Mouse (Mus musculus) forebrain, embryonic 10.5 days (tissue): ENCODE results near the gene H2-M5. TPM values are rescaled to one million over a fixed set of nuclear protein-coding genes. Genes with fewer than 3 reads are reported as not detected.
A peak's percentile ranks its signal among the peaks of the same experiment; 100 is the strongest.

Experiments
- DNase-seq: peaks from one replicate; pipeline ENCODE4 v3.0.0-alpha.2; 2017; ENCODE audit warnings: low spot score; ENCODE audit errors: extremely low spot score
- H3K27ac ChIP-seq: fragments of 300-500 bp; sonication (generic); 2 replicates; pipeline ENCODE4 v1.5.1; 2016; ENCODE audit warnings: mild to moderate bottlenecking
- H3K27me3 ChIP-seq: fragments of 300-500 bp; sonication (generic); 2 replicates; pipeline ENCODE4 v1.6.1; 2016; ENCODE audit warnings: mild to moderate bottlenecking; ENCODE audit not compliant: poor library complexity, severe bottlenecking
- H3K36me3 ChIP-seq: fragments of 300-500 bp; sonication (generic); replicated peaks from 2 replicates; pipeline ENCODE4 v1.6.1; 2016; ENCODE audit warnings: mild to moderate bottlenecking, moderate library complexity
- H3K4me1 ChIP-seq: fragments of 300-500 bp; sonication (generic); 2 replicates; pipeline ENCODE4 v1.6.1; 2016
- H3K4me3 ChIP-seq: fragments of 300-500 bp; sonication (generic); 2 replicates; pipeline ENCODE4 v1.5.1; 2016; ENCODE audit warnings: mild to moderate bottlenecking, moderate library complexity
- H3K9me3 ChIP-seq: fragments of 300-500 bp; sonication (generic); 2 replicates; pipeline ENCODE4 v1.6.1; 2016; ENCODE audit warnings: mild to moderate bottlenecking, moderate library complexity
- WGBS: fragments of 180-500 bp; shearing (Covaris S2); methylation state at CpG from one replicate; pipeline ENCODE4 v1.1.7; 2016; 5-methylcytosine and 5-hydroxymethylcytosine counted together
- polyA plus RNA-seq: library from polyadenylated mRNA; unstranded; fragments of >200 nt; fragmentation: Nextera tagmentation; extraction: Ambion mirVana; gene quantifications from 2 replicates; pipeline ENCODE4 v1.2.1, GENCODE M21; 2016

The H2-M5 gene
- polyA plus RNA-seq, 1 experiment from 2014 or later: 0.94 TPM

DNA sequence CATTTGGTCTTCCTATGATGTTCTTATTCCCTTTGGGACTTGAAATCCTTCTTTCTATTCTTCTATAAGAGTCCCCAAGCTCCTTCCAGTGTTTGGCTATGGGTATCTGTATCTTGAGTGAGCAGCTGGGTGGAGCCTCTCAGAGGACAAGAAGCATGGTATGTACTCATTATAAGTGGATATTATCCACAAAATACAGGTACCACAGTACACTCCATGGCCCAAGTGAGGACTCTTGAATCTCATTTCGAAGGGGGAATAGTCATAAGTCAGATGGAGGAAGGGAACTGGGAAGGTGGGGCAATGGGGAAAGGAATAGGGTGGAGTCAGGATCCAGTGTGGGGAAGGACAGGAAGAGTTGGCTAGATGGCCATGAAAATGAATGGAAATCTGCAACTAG is 36.3 kb downstream of the H2-M5 start:
- H3K9me3 ChIP-seq: no peaks in the 10 kb centered on the region
- no peak overlapping the region for H3K27ac ChIP-seq
- H3K4me3 ChIP-seq: no peak overlapping the region
- H3K4me1 ChIP-seq: peaks cover 24% of the 10 kb centered on the region
- H3K36me3 ChIP-seq: peaks cover 52% of the 10 kb centered on the region
- peaks cover 12% of the 10 kb centered on the region for H3K27me3 ChIP-seq
- WGBS: 85% methylated on average over 1 of the region's 1 CpGs
- no peak for DNase-seq

DNA sequence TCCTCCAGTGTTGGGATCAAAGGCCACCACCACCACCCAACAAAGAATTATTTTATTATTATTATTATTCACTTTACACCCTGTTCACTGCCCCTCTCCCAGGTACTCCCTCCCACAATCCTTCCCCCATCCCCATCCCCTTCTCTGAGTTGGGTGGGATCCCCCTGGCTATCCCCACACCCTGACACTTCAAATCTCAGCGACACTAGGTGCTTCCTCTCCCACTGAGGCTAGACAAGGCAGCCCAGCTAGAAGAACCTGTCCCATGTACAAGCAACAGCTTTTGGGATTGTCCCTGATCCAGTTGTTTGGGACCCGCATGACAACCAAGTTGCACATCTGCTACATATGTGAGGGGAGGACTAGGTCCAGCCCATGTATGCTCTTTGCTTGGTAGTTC is 36.7 kb downstream of the H2-M5 start:
- Histone ChIP-seq H3K27ac (no peak overlapping the region), H3K27me3 (peaks cover 17% of the 10 kb centered on the region), H3K9me3 (no peaks in the 10 kb centered on the region), H3K36me3 (peaks cover 52% of the 10 kb centered on the region), H3K4me3 (no peak overlapping the region), H3K4me1 (peaks cover 24% of the 10 kb centered on the region)
- DNase-seq: no peak
- 88% methylated on average over 2 of the region's 2 CpGs for WGBS

DNA sequence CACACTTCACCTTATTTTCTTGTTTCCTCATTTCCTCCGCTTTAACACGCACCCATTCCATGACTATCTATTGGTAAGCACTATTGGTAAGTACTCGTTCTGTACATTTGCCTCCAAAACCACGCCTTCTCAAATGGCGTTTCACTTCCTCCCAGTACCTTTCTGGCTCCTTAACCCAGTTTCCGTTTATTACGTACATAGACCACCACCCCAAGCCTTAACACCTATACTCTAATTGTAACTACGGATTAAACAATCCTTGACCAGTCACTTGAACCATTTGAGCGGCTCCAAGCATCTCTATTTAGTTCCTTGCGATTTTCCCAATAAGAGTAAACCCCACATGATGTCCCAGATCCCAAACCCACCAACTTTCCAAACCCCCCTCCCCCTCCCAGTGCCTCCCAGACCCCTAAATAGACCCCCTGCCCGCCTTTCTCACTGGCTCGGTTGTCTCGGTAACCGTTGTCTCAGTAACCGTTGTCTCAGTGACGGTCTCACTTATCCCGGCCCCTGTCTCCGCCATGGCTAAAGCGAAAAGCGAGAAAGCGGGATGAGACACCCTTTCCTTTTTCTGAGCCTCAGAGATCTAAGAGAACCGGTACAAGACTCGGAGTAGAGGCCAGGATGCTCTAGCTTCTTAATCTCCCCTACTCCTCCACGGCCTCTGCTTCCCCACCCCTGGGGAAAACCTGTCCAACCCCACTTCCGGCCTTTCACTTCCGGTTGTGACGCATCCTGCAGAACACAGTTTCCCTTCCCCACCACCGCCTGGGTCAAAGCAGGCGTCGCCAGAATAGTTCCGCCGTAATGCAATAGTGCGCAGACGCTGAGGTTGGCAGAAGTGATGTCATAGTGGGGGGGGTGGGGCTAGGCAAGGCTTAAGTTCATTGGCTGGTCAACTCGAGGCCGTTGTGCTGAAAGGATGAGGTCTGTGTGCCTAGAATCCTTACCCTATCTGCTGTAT is 38.1 kb downstream of the H2-M5 start, which contains the start of gene Ppp1r11:
Ppp1r11 (minus strand) TSS at position 761 of the 967 bp plus-strand sequence.
- Histone ChIP-seq H3K4me3 (peak within 1 kb of the TSS; percentile 75), H3K36me3 (peaks cover 47% of the 10 kb centered on the region), H3K9me3 (no peaks in the 10 kb centered on the region), H3K27ac (peak within 1 kb of the TSS; percentile 90), H3K4me1 (peaks cover 31% of the 10 kb centered on the region), H3K27me3 (peaks cover 30% of the 10 kb centered on the region)
- peak; percentile 98 for DNase-seq
- 2% methylated on average over 36 of the region's 36 CpGs for WGBS

DNA sequence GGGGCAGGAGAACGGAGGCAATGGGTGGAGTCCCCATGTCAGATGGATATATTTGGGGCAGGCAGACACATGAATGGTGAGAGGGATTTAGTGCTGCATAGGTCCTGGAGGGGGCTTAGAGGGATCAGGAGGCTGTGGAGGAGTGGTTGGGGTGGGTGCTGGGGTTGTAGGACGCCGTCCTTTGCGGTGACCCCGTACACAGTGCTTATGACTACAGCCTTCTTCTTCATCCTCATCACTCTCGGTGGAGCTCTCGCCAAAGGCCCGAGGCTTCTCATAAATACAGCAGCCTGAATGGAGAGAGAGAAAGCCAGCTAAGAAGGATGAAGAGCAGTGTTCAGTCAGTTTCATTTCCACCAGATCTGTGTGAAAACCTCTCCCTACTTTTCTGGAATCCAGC is 40.1 kb downstream of the H2-M5 start:
- H3K4me1 ChIP-seq: peaks cover 32% of the 10 kb centered on the region
- H3K36me3 ChIP-seq: peaks cover 29% of the 10 kb centered on the region
- H3K27me3 ChIP-seq: peaks cover 50% of the 10 kb centered on the region
- no peaks in the 10 kb centered on the region for H3K9me3 ChIP-seq
- H3K27ac ChIP-seq: no peak overlapping the region
- no peak overlapping the region for H3K4me3 ChIP-seq
- 96% methylated on average over 8 of the region's 8 CpGs for WGBS
- no peak for DNase-seq

DNA sequence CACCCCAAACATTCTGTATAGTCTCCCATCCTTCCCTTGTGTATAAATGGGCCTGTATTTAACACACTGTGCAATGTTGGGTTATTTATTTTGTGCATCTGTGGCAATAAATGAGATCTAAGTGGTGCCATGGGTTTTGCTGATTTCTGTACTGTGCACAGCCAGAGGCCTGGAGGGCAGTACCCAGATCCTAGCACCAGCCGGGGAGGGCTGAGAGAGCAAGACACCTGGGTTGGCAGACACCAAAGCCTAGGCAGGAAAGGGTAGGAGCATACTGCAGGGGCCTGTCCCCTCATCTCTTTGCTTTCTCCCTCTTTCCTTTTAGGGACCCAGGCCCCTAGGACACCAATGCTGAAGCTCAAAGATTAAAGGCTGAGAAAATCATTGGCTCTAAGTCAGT is 41.1 kb downstream of the H2-M5 start:
- DNase-seq: no peak
- 84% methylated on average over 1 of the region's 1 CpGs for WGBS
- Histone ChIP-seq H3K27me3 (peaks cover 59% of the 10 kb centered on the region), H3K4me3 (no peak overlapping the region), H3K27ac (no peak overlapping the region), H3K36me3 (peaks cover 20% of the 10 kb centered on the region), H3K9me3 (no peaks in the 10 kb centered on the region), H3K4me1 (peaks cover 42% of the 10 kb centered on the region)

DNA sequence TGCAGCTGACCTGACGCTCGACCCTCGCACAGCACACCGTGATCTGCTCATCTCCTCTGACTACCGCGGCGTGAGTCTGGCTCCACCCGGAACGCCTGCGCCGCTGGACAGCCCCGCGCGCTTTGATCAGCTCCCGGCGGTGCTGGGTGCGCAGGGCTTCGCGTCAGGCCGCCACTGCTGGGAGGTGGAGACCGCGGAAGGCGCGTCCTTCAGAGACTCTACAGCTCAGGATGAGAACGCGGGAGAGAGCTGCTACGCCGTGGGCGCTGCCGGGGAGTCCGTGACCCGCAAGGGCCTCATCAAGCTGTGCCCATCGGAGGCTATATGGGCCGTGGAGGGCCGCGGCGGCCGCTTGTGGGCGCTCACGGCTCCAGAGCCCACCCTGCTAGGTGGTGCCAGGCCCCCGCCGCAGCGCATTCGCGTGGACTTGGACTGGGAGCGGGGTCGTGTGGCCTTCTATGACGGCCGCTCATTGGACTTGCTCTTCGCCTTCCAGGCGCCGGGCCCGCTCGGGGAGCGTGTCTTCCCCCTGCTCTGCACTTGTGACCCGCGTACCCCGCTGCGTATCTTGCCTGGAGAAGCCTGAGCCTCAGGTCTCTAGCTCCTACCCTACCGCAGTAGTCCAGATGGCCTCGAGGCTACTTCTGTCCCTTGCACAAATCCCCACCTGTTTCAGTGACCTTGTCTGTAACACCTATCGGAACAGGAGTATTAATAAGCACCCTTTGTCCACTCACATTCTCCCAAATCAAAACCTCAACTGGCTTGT is 42.1 kb downstream of the H2-M5 start:
- H3K9me3 ChIP-seq: no peaks in the 10 kb centered on the region
- peaks cover 70% of the 10 kb centered on the region for H3K27me3 ChIP-seq
- under 1% methylated on average over 62 of the region's 62 CpGs for WGBS
- H3K36me3 ChIP-seq: peaks cover 17% of the 10 kb centered on the region
- DNase-seq: peak; percentile 66
- H3K4me1 ChIP-seq: peaks cover 50% of the 10 kb centered on the region
- H3K4me3 ChIP-seq: peak overlapping the region; percentile 67
- peak overlapping the region; percentile 83 for H3K27ac ChIP-seq

DNA sequence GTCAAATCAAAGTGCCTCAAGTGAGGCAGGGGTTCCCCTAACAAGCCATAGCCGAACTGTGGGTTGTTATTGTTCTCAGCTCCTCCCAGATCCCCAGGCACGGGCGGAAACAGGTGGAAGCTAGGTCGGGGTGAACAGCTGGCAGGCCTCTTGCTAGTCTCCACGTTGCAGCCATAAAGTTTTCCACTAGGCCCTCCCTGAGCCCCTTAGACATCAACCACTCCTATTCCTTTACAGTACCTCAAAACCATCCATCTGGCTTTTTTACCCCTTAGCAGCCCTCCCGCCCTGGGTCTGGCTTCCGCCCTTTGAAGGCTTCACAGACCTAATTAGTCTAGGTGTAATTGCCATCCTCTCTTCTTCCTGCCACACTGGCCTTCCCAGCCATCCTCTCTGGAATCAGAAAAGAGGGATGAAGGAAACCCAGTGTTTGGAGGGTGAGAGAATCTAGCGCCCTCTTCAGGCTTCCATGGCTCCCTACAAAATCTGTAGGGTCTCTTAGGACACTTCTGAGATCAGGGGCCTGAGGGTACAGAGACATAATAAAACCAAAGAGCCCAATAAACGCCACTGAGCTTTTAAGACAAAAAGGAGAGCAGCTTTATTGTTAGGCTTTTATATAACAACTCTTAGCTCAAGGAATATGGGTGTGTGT is 45.1 kb downstream of the H2-M5 start:
- Histone ChIP-seq H3K27ac (no peak overlapping the region), H3K27me3 (peaks cover 92% of the 10 kb centered on the region), H3K9me3 (no peaks in the 10 kb centered on the region), H3K4me1 (peaks cover 34% of the 10 kb centered on the region), H3K36me3 (peaks cover 12% of the 10 kb centered on the region), H3K4me3 (no peak overlapping the region)
- DNase-seq: no peak
- 22% methylated on average over 8 of the region's 9 CpGs for WGBS

DNA sequence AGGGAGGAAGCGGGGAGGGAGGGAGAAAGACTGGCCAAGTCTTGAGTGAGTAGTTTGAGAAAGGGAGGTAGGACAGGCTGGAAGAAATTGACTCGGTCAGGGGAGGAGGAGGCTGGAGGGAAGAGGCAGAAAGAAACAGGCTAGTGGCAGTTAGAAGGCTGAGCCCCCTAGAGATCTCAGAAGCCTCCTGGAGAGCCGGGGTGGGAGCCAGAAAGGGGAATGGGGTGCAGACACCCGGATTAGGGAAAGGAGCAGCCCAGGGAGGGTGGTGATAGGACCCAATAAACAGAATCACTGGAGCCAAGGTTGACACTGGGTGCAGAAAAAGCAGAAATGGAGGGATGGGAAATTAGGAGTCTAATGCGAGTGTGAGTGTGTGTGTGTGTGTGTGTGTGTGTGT is 45.6 kb downstream of the H2-M5 start:
- DNase-seq: no peak

DNA sequence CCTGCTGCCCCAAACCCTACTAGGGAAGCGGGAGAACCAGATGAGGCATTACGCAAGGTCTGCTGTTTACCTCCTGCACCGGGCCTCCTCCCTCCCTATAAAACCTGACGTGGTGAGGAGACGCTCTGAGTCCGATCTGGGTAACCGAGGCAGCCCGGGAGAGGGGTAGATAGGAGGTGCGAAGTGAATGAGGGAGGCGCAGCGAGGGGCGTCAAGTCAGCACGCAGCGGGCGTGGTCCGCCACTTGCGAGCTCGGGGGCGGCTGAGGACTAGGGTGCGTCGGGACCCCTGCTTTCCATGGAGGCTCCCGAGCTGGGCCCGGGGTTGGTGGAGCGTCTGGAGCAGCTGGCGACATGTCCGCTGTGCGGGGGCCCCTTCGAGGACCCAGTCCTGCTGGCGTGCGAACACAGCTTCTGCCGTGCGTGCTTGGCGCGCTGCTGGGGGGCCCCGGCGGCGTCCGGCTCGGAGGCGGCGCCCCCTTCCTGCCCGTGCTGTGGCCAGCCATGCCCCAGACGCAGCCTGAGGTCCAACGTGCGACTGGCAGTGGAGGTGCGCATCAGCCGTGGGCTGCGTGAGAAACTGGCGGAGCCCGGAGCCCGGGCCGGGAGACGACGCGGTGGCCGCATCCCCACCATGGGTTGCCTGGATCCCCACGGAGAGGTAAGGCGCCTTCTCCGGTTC is 46.4 kb downstream of the H2-M5 start, which contains the start of gene Rnf39:
Rnf39 (plus strand) TSS at position 128 of the 681 bp plus-strand sequence.
- no peaks in the 10 kb centered on the region for H3K9me3 ChIP-seq
- peaks cover 33% of the 10 kb centered on the region for H3K4me1 ChIP-seq
- H3K36me3 ChIP-seq: no peaks in the 10 kb centered on the region
- no peak within 1 kb of the TSS for H3K27ac ChIP-seq
- H3K4me3 ChIP-seq: peak within 1 kb of the TSS; percentile 49
- no peak for DNase-seq
- peaks cover 79% of the 10 kb centered on the region for H3K27me3 ChIP-seq
- 4% methylated on average over 57 of the region's 59 CpGs for WGBS

More for the DNA sequence above, 45.6 kb downstream of the H2-M5 start:
- H3K9me3 ChIP-seq: no peaks in the 10 kb centered on the region
- H3K4me1 ChIP-seq: peaks cover 34% of the 10 kb centered on the region
- peaks cover 86% of the 10 kb centered on the region for H3K27me3 ChIP-seq
- H3K36me3 ChIP-seq: peaks cover 7% of the 10 kb centered on the region
- H3K4me3 ChIP-seq: peak overlapping the region; percentile 49; the same call in 1 of the 2 replicates
- no peak overlapping the region for H3K27ac ChIP-seq
- 24% methylated on average over 5 of the region's 5 CpGs for WGBS

DNA sequence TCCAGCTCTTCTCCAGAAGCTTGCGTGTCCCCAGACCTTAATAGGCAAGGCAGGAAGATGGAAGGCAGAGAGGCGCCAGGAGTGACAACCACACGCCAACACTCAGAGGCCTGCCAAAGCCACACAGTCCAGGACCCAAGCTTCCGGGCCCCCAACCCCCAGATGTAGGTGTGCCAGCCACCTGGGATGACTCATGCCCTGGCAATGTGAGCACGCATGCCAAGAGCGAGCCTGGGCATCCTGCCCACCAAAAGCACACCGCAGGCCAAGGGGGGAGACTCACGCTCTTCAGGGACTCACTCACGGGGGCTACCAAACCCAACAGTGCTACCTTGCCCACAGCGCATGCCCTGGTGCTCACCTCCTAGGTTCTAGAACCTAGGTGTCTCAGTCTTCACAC is 46.9 kb downstream of the H2-M5 start:
- DNase-seq: no peak
- Histone ChIP-seq H3K36me3 (no peaks in the 10 kb centered on the region), H3K9me3 (no peaks in the 10 kb centered on the region), H3K4me1 (peaks cover 28% of the 10 kb centered on the region), H3K27me3 (peaks cover 74% of the 10 kb centered on the region), H3K27ac (no peak overlapping the region), H3K4me3 (peak overlapping the region; percentile 49)
- WGBS: 53% methylated on average over 10 of the region's 10 CpGs

DNA sequence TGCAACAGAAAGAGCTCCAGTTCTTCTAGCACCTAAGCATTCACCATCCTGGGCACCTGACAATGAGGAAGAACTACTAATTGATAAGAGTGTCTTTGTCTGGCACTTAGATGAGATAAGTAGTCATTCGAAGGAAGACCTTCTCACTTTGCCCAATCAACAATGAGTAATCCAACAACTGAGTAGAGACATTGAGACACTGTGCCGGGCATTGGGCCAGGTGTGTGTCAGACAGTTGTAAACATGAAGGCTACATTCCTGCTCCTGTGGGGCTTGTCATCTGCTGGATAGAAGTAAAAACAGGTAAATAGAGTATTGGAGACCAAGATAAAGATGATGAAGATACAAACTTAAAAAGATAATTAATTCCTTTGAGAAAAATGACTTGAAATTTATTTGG is 51.3 kb downstream of the H2-M5 start:
- WGBS: 83% methylated on average over 2 of the region's 2 CpGs

More for the DNA sequence above, 51.3 kb downstream of the H2-M5 start:
- DNase-seq: no peak
- Histone ChIP-seq H3K4me3 (no peak overlapping the region), H3K36me3 (no peaks in the 10 kb centered on the region), H3K27me3 (peaks cover 31% of the 10 kb centered on the region), H3K9me3 (no peaks in the 10 kb centered on the region), H3K4me1 (peaks cover 7% of the 10 kb centered on the region), H3K27ac (no peak overlapping the region)
